Mouse (Mus musculus) hindbrain, embryonic 13.5 days (tissue): ENCODE measurements around the gene Rheb. TPM values are rescaled to one million over a fixed set of nuclear protein-coding genes. Genes with fewer than 3 reads are reported as not detected.
A peak's percentile ranks its signal among the peaks of the same experiment; 100 is the strongest.

ENCODE experiments used
- ATAC-seq: fragments of 200-750 bp; cut with Nextera tagmentation; 2 replicates; pipeline ENCODE4 v1.8.0; 2017; ENCODE audit warnings: moderate TSS enrichment; ENCODE audit not compliant: low FRiP score
- H3K27ac ChIP-seq: fragments of 300-500 bp; sonication (generic); 2 replicates; pipeline ENCODE4 v1.5.1; 2015; ENCODE audit warnings: inconsistent platforms, mild to moderate bottlenecking, moderate library complexity
- H3K27me3 ChIP-seq: fragments of 300-500 bp; sonication (generic); 2 replicates; pipeline ENCODE4 v1.6.1; 2015; ENCODE audit warnings: mild to moderate bottlenecking, inconsistent platforms
- H3K36me3 ChIP-seq: fragments of 300-500 bp; sonication (generic); 2 replicates; pipeline ENCODE4 v1.6.1; 2015; ENCODE audit warnings: mild to moderate bottlenecking, inconsistent platforms
- H3K4me1 ChIP-seq: fragments of 300-500 bp; sonication (generic); replicated peaks from 2 replicates; pipeline ENCODE4 v1.6.1; 2015; ENCODE audit warnings: inconsistent platforms
- H3K4me2 ChIP-seq: fragments of 300-500 bp; sonication (generic); 2 replicates; pipeline ENCODE4 v1.6.1; 2015; ENCODE audit warnings: inconsistent platforms, mild to moderate bottlenecking, moderate library complexity
- H3K4me3 ChIP-seq: fragments of 300-500 bp; sonication (generic); 2 replicates; pipeline ENCODE4 v1.5.1; 2015; ENCODE audit warnings: mild to moderate bottlenecking, inconsistent platforms
- H3K9ac ChIP-seq: fragments of 300-500 bp; sonication (generic); 2 replicates; pipeline ENCODE4 v1.6.1; 2015; ENCODE audit warnings: mild to moderate bottlenecking, inconsistent platforms
- H3K9me3 ChIP-seq: fragments of 300-500 bp; sonication (generic); 2 replicates; pipeline ENCODE4 v1.6.1; 2016; ENCODE audit warnings: inconsistent platforms
- WGBS: fragments of 180-500 bp; shearing (Covaris S2); methylation state at CpG from one replicate; pipeline ENCODE4 v1.1.7; 2015; 5-methylcytosine and 5-hydroxymethylcytosine counted together
- polyA plus RNA-seq: library from polyadenylated mRNA; unstranded; fragments of >200 nt; fragmentation: Nextera tagmentation; extraction: Ambion mirVana; gene quantifications from 2 replicates; pipeline ENCODE4 v1.2.1, GENCODE M21; 2015

Gene Rheb
- polyA plus RNA-seq, 1 experiment from 2014 or later = 227 TPM

GRCm38 (mm10) chr5:24813946-24814345 lies 28.5 kb downstream of the Rheb start:
- whole genome bisulfite sequencing = 84% methylated on average over 3 of the region's 3 CpGs
- ATAC-seq = no peak
- Histone ChIP-seq H3K9ac (no peak overlapping the region), H3K4me1 (peaks cover 4% of the 10 kb centered on the region; the same call in 1 of the 2 replicates), H3K27me3 (no peaks in the 10 kb centered on the region), H3K36me3 (peaks cover 68% of the 10 kb centered on the region), H3K4me3 (no peak overlapping the region), H3K4me2 (no peak overlapping the region), H3K27ac (no peak overlapping the region), H3K9me3 (no peaks in the 10 kb centered on the region)

- Histone ChIP-seq H3K4me1 (peaks cover 4% of the 10 kb centered on the region; the same call in 1 of the 2 replicates), H3K4me3 (no peak overlapping the region), H3K9ac (no peak overlapping the region), H3K27ac (no peak overlapping the region), H3K27me3 (no peaks in the 10 kb centered on the region), H3K9me3 (no peaks in the 10 kb centered on the region), H3K4me2 (no peak overlapping the region), H3K36me3 (peaks cover 71% of the 10 kb centered on the region)
- no peak for ATAC-seq
- 68% methylated on average over 4 of the region's 4 CpGs for WGBS
These were observed 29.4 kb downstream of the Rheb start for GRCm38 (mm10) chr5:24813005-24813404.

DNA sequence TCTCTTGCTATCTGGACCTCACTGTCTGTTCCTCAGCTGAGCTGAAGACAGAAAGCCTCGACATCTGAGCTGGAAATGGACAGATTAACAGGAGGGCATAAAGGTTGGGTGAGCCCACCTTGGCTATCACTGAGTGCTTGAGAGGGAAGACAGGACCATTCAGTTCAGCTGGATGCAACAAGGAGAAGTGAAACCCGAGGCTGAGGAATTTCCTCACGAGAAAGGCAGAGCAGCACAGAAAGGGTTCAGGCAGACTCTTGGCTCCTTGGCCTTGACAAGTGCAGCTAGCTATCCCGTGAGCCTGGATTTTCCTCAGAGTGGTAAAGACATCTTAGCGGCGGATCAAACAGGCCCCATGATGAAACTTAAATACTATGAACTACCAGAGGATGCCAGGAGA lies 37.2 kb downstream of the Rheb start:
- no peak overlapping the region for H3K4me3 ChIP-seq

DNA sequence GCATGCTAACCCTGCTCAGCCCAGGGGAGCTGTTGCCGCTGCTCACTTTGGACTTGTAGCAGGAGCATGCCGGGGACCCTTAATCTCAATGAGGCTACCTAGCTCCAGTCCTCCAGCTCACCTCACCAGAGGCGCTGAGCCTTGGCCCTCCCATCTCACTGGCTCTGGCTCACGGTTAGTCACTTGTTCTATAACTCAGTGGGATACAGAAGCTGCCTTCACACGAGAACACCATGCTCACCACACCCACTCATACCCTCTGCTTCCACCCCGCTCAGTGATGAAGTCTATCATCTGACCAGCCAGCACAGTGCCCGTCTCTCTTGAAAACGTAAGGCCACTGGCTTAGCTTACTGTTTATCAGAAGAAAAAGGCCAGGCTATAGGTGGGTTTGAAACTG lies 37.8 kb downstream of the Rheb start:
- no peaks in the 10 kb centered on the region for H3K4me1 ChIP-seq
- H3K4me3 ChIP-seq = no peak overlapping the region

More for the DNA sequence above, 37.2 kb downstream of the Rheb start:
- ATAC-seq = no peak
- Histone ChIP-seq H3K9ac (no peak overlapping the region), H3K27me3 (no peaks in the 10 kb centered on the region), H3K36me3 (peaks cover 69% of the 10 kb centered on the region), H3K27ac (no peak overlapping the region), H3K9me3 (no peaks in the 10 kb centered on the region), H3K4me1 (no peaks in the 10 kb centered on the region), H3K4me2 (no peak overlapping the region)
- WGBS = 89% methylated on average over 6 of the region's 6 CpGs

DNA sequence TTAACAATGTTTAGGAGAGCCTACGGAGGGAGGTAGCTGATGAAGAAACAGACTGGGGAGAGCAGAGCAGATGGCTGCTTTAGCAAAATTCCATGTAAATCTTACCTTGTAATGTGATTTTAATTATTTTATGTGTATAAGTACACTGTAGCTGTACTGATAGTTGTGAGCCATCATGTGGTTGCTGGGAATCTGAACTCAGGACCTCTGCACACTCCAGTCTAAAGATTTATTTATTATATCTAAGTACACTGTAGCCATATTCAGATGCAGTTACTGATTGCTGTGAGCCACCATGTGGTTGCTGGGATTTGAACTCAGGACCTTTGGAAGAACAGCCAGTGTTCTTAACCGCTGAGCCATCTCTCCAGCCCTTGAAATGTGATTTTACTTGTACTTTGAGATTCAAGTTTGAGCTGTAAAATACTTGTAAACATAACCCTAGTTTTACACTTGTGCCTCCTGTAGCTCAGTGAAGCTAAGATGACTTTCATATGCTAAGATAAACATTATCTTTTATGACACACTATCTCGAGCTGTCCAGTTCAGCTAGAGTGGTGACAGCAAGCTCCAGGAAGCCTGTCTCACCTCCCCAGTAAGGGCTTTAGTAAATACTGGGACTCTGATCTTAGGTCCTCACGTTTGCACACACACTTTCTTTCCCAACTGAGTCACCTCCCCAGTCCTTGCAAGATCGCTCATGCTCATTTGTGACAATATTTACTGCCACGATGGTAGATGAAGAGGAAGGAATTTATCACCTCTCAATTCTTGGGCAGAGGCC lies 40.4 kb downstream of the Rheb start:
- Histone ChIP-seq H3K4me3 (no peak overlapping the region), H3K4me2 (no peak overlapping the region), H3K4me1 (no peaks in the 10 kb centered on the region; the same call in 1 of the 2 replicates), H3K9ac (no peak overlapping the region), H3K9me3 (no peaks in the 10 kb centered on the region), H3K27ac (no peak overlapping the region), H3K36me3 (peaks cover 51% of the 10 kb centered on the region), H3K27me3 (no peaks in the 10 kb centered on the region)
- ATAC-seq = no peak
- WGBS = 81% methylated on average over 6 of the region's 6 CpGs

More for the DNA sequence above, 37.8 kb downstream of the Rheb start:
- no peak overlapping the region for H3K9ac ChIP-seq
- ATAC-seq = no peak
- no peaks in the 10 kb centered on the region for H3K27me3 ChIP-seq
- 93% methylated on average over 8 of the region's 8 CpGs for WGBS
- no peak overlapping the region for H3K27ac ChIP-seq
- peaks cover 68% of the 10 kb centered on the region for H3K36me3 ChIP-seq
- no peaks in the 10 kb centered on the region for H3K9me3 ChIP-seq
- H3K4me2 ChIP-seq = no peak overlapping the region

DNA sequence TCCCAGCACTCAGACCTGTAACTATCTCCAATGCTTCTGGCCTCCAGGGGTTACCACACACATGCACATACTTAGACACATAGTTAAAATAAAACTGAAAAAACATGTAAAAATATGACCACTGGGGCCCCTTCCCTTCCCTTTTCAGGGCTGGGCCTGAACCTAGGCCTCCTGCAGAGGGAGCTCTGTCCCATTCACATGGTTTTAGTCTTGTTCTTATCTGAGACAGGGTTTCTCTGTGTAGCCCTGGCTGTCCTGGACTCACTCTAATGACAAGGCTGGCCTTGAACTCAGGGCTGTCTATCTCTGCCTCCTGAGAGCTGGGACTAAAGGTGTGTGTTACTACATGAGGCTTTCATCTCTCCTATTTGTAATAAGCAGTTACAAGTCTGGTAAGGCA lies 42.0 kb downstream of the Rheb start:
- H3K4me2 ChIP-seq = no peak overlapping the region
- H3K27ac ChIP-seq = no peak overlapping the region
- H3K9me3 ChIP-seq = no peaks in the 10 kb centered on the region
- no peaks in the 10 kb centered on the region for H3K27me3 ChIP-seq
- H3K4me1 ChIP-seq = no peaks in the 10 kb centered on the region; the same call in 1 of the 2 replicates
- no peak overlapping the region for H3K4me3 ChIP-seq
- H3K36me3 ChIP-seq = peaks cover 35% of the 10 kb centered on the region
- ATAC-seq = no peak
- no peak overlapping the region for H3K9ac ChIP-seq

- H3K4me3 ChIP-seq = no peak overlapping the region
- 73% methylated on average over 10 of the region's 10 CpGs for WGBS
These were observed 43.8 kb downstream of the Rheb start for GRCm38 (mm10) chr5:24798639-24799038.

DNA sequence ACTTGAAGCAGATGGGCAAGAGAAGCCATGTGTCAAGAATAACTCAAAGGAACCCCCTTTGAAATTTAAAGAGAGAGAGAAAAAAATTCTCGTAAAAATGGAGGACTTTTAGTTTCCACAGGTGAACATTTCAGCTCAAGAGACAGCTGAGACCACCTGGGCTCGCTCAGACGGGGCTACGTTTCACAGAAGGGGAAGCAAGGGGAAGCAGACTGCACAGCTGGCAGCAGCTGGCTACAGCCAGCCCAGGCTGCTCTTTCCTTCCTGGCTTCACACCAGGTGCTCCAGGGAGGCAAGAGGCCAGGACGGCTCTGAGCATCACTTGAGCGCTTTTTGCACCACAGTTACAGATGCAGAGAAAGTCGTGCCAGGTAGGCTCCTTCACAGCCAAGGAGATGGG lies 44.6 kb downstream of the Rheb start:
- H3K36me3 ChIP-seq = peaks cover 13% of the 10 kb centered on the region
- H3K4me3 ChIP-seq = no peak overlapping the region
- no peaks in the 10 kb centered on the region for H3K27me3 ChIP-seq
- H3K27ac ChIP-seq = no peak overlapping the region
- H3K4me2 ChIP-seq = no peak overlapping the region
- H3K9ac ChIP-seq = no peak overlapping the region
- ATAC-seq = no peak
- WGBS = 60% methylated on average over 7 of the region's 7 CpGs
- H3K9me3 ChIP-seq = no peaks in the 10 kb centered on the region
- no peaks in the 10 kb centered on the region; the same call in 1 of the 2 replicates for H3K4me1 ChIP-seq

More at GRCm38 (mm10) chr5:24798639-24799038, 43.8 kb downstream of the Rheb start:
- Histone ChIP-seq H3K36me3 (peaks cover 19% of the 10 kb centered on the region), H3K4me2 (no peak overlapping the region), H3K4me1 (no peaks in the 10 kb centered on the region; the same call in 1 of the 2 replicates), H3K27ac (no peak overlapping the region), H3K27me3 (no peaks in the 10 kb centered on the region), H3K9me3 (no peaks in the 10 kb centered on the region), H3K9ac (no peak overlapping the region)
- no peak for ATAC-seq

DNA sequence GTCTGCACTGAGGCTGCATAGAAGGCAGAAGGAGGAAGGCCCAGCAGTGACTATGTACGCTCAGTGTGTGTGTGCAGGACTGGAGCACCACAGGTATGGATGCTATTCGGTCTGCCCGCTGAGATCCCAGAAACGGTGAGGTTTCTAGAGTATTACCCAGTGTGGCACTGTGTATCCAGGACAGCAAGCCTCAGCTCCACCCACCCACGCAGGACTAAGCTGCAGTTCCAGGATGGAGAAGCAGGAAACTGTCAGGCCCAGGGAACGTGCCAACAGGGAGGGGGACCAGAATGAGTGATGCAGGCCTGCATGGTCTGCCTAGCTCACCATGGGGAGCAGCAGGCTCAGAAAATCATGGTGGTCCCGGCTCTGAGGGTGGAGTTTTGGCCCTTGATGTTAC lies 49.5 kb downstream of the Rheb start:
- Histone ChIP-seq H3K4me1 (no peaks in the 10 kb centered on the region; the same call in 1 of the 2 replicates), H3K36me3 (no peaks in the 10 kb centered on the region), H3K9ac (no peak overlapping the region), H3K9me3 (no peaks in the 10 kb centered on the region), H3K27ac (no peak overlapping the region), H3K4me2 (no peak overlapping the region), H3K4me3 (no peak overlapping the region), H3K27me3 (no peaks in the 10 kb centered on the region)
- ATAC-seq = no peak
- 79% methylated on average over 7 of the region's 7 CpGs for WGBS

DNA sequence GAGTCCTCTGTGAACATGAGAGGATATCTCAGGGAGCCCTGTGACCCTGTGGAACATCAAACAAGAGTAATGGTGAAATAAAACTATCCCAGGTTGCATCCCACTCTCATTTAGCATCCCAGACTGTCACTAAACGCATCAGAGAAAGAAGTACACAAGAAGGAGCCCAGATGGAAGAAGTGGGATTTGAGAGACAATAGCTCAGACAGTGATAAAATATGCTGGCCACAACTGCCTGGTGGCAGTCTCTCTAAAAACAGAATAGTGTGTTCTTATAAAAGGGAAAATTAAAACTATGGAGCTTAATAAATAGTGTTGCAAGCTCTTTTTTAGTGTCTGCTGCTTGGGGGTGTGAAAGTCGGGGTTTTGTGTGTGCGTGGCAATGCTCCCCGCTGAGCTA lies 59.5 kb downstream of the Rheb start:
- Histone ChIP-seq H3K4me3 (no peak overlapping the region), H3K36me3 (no peaks in the 10 kb centered on the region), H3K4me2 (no peak overlapping the region), H3K9ac (no peak overlapping the region), H3K27ac (no peak overlapping the region), H3K4me1 (peaks cover 9% of the 10 kb centered on the region), H3K9me3 (0 out of 2 replicates have a peak, but pooled peaks cover 7% of the 10 kb centered on the region), H3K27me3 (peaks cover 18% of the 10 kb centered on the region)
- ATAC-seq = no peak
- WGBS = 81% methylated on average over 4 of the region's 4 CpGs

- no peak for ATAC-seq
- peaks cover 22% of the 10 kb centered on the region for H3K27me3 ChIP-seq
- H3K9me3 ChIP-seq = 0 out of 2 replicates have a peak, but pooled peaks cover 7% of the 10 kb centered on the region
- H3K4me1 ChIP-seq = peaks cover 9% of the 10 kb centered on the region
- 0 out of 2 replicates have a peak overlapping the region, but pooled peaks have one; percentile 3 for H3K9ac ChIP-seq
- H3K36me3 ChIP-seq = no peaks in the 10 kb centered on the region
- H3K4me3 ChIP-seq = no peak overlapping the region
- no peak overlapping the region for H3K27ac ChIP-seq
- WGBS = 17% methylated on average over 5 of the region's 5 CpGs
- H3K4me2 ChIP-seq = no peak overlapping the region
These were observed 61.4 kb downstream of the Rheb start for GRCm38 (mm10) chr5:24781048-24781447.

- Histone ChIP-seq H3K36me3 (no peaks in the 10 kb centered on the region), H3K4me2 (no peak overlapping the region), H3K4me1 (peaks cover 9% of the 10 kb centered on the region), H3K4me3 (no peak overlapping the region), H3K27me3 (peaks cover 22% of the 10 kb centered on the region), H3K27ac (no peak overlapping the region), H3K9me3 (0 out of 2 replicates have a peak, but pooled peaks cover 3% of the 10 kb centered on the region), H3K9ac (no peak overlapping the region)
- 52% methylated on average over 15 of the region's 15 CpGs for WGBS
- ATAC-seq = 0 out of 2 replicates have a peak, but pooled peaks have one; percentile 21
These were observed 62.4 kb downstream of the Rheb start for GRCm38 (mm10) chr5:24779881-24780512.
